Mouse (Mus musculus): ENCODE results near the gene Rpl22.

Rpl22 gene

GRCm38 (mm10) chr4:152296874-152297861, 28.4 kb upstream of the Rpl22 start, which contains the start of gene Icmt:
Gene Icmt, plus strand, starts transcription at chr4:152297227.
- peak; percentile 100 for DNase-seq (ENCODE audit: low spot score in 2 of 2)

GRCm38 (mm10) chr4:152298836-152299235, 26.7 kb upstream of the Rpl22 start:
- DNase-seq (ENCODE audit: low spot score in 2 of 2) = no peak

- DNase-seq (ENCODE audit: low spot score in 2 of 2) = no peak
Measured at GRCm38 (mm10) chr4:152300375-152300774, 25.2 kb upstream of the Rpl22 start.

- no peak for DNase-seq (ENCODE audit: low spot score in 2 of 2)
Measured at GRCm38 (mm10) chr4:152302012-152302411, 23.5 kb upstream of the Rpl22 start.

- no peak for DNase-seq (ENCODE audit: low spot score in 2 of 2)
Measured at GRCm38 (mm10) chr4:152303172-152303571, 22.4 kb upstream of the Rpl22 start.

- no peak for DNase-seq (ENCODE audit: low spot score in 2 of 2)
Measured at GRCm38 (mm10) chr4:152304685-152305084, 20.9 kb upstream of the Rpl22 start.

GRCm38 (mm10) chr4:152305991-152306390, 19.6 kb upstream of the Rpl22 start:
- DNase-seq (ENCODE audit: low spot score in 2 of 2) = no peak

GRCm38 (mm10) chr4:152307542-152307941, 18.0 kb upstream of the Rpl22 start:
- no peak for DNase-seq (ENCODE audit: low spot score in 2 of 2)

GRCm38 (mm10) chr4:152312186-152312585, 13.4 kb upstream of the Rpl22 start:
- DNase-seq (ENCODE audit: low spot score in 2 of 2) = no peak

GRCm38 (mm10) chr4:152313211-152313632, 12.3 kb upstream of the Rpl22 start:
- DNase-seq (ENCODE audit: low spot score in 2 of 2) = no peak

GRCm38 (mm10) chr4:152313934-152314333, 11.6 kb upstream of the Rpl22 start:
- DNase-seq (ENCODE audit: low spot score in 2 of 2) = no peak

- no peak for DNase-seq (ENCODE audit: low spot score in 2 of 2)
Measured at GRCm38 (mm10) chr4:152315498-152316213, 9.9 kb upstream of the Rpl22 start.

GRCm38 (mm10) chr4:152317631-152318033, 7.9 kb upstream of the Rpl22 start:
- no peak for DNase-seq (ENCODE audit: low spot score in 2 of 2)

GRCm38 (mm10) chr4:152318517-152319234, 6.9 kb upstream of the Rpl22 start, which contains the start of gene Rnf207:
Gene Rnf207, minus strand, starts transcription at chr4:152318993.
- peak in 1 of 2 experiments; percentile 40 for DNase-seq (ENCODE audit: low spot score in 2 of 2)

- DNase-seq (ENCODE audit: low spot score in 2 of 2) = no peak
Measured at GRCm38 (mm10) chr4:152321464-152321863, 4.1 kb upstream of the Rpl22 start.

GRCm38 (mm10) chr4:152324641-152325562, 640 bp upstream of the Rpl22 start:
- no peak for DNase-seq (ENCODE audit: low spot score in 2 of 2)

- DNase-seq (ENCODE audit: low spot score in 2 of 2) = no peak
Measured at GRCm38 (mm10) chr4:152326543-152326942, 1.0 kb downstream of the Rpl22 start.

GRCm38 (mm10) chr4:152328691-152329090, 3.1 kb downstream of the Rpl22 start:
- DNase-seq (ENCODE audit: low spot score in 2 of 2) = no peak

GRCm38 (mm10) chr4:152332952-152333351, 7.4 kb downstream of the Rpl22 start:
- DNase-seq (ENCODE audit: low spot score in 2 of 2) = peak; percentile 52 to 79

- DNase-seq (ENCODE audit: low spot score in 2 of 2) = no peak
Measured at GRCm38 (mm10) chr4:152333587-152333986, 8.0 kb downstream of the Rpl22 start.

GRCm38 (mm10) chr4:152337772-152338171, 12.2 kb downstream of the Rpl22 start:
- DNase-seq (ENCODE audit: low spot score in 2 of 2) = no peak

All from urinary bladder, postnatal 4 days (tissue).